Mouse (Mus musculus) olfactory bulb, adult 2 months (tissue): ENCODE measurements around the gene Snx25.

Experiments
- CTCF ChIP-seq: fragments of 200-500 bp; IDR thresholded peaks from 2 replicates; pipeline ENCODE4 v1.5.1; 2012; ENCODE audit warnings: low read depth, mild to moderate bottlenecking, low read length, moderate library complexity; ENCODE audit not compliant: insufficient read depth
- POLR2A ChIP-seq: fragments of 200-500 bp; IDR thresholded peaks from 2 replicates; pipeline ENCODE4 v1.6.1; 2012; ENCODE audit warnings: mild to moderate bottlenecking, low read depth, low read length, moderate library complexity; ENCODE audit not compliant: insufficient read depth

GRCm38 (mm10) chr8:46146173-46146572 is 5.8 kb downstream of the Snx25 start:
- no peak for TF ChIP-seq POLR2A
- no peak for TF ChIP-seq CTCF
